Mouse (Mus musculus) erythroid progenitor cell, adult 5-6 weeks (primary cell): ENCODE results near the gene Tmem190. TPM values are rescaled to one million over a fixed set of nuclear protein-coding genes. Genes with fewer than 3 reads are reported as not detected.

Experiments used
- ATAC-seq: replicated peaks from 2 replicates; pipeline ENCODE4 v1.8.0; 2016; ENCODE audit warnings: moderate number of reproducible peaks, mild to moderate bottlenecking, moderate TSS enrichment, inconsistent platforms; ENCODE audit not compliant: poor library complexity, low FRiP score, severe bottlenecking
- total RNA-seq, 2 experiments: library from RNA; stranded (forward) in 1 of 2; stranded (reverse) in 1 of 2; fragments of 150-400 nt in 1 of 2; fragments of 186-747, 209-891 nt in 1 of 2; gene quantifications; 2 replicates each; pipeline versions ENCODE4 v1.2.3 to v1.2.4; 2015 to 2017; ENCODE audit warnings: low replicate concordance in 2 of 2

Gene Tmem190
- total RNA-seq (2015; ENCODE audit: low replicate concordance) (not detected in 2 replicates), total RNA-seq (2017; ENCODE audit: low replicate concordance) (not detected in 2 replicates)

- ATAC-seq, result no peak
These were observed at the start of gene Tmem190, which contains the start of gene Il11 for GRCm38 (mm10) chr7:4782759-4783158. TSS of gene Tmem190 (plus strand) at chr7:4782937. TSS of gene Il11 (minus strand) at chr7:4782859.

DNA sequence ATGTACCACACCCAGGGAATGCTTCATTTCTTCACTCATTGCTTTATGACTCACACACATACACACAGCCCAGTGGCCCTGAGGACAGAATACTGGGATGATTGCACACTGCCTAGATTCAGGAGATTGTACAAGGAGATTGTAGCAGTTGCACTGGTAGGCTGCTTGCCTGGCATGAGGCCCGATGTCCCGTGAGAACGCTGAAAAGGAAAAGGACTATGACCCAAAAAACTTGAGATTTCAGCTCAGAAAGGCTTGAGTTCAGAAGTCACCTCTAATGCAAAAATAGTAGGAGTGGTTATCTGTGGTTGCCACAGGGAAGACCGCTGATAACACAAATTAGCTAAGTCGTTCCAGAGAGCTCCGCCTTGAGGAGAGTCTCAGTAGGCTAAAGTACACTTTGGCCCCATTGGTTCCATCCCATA is 49.8 kb upstream of the Tmem190 start:
- ATAC-seq, result peak; percentile 90

GRCm38 (mm10) chr7:4739041-4739543 is 43.6 kb upstream of the Tmem190 start:
- no peak for ATAC-seq

- peak; percentile 86 for ATAC-seq
These were observed 43.0 kb upstream of the Tmem190 start, which contains the start of gene Kmt5c for GRCm38 (mm10) chr7:4739544-4740275. TSS of gene Kmt5c (plus strand) at chr7:4740115.

- no peak for ATAC-seq
These were observed 42.4 kb upstream of the Tmem190 start for GRCm38 (mm10) chr7:4740309-4740727.

- peak; percentile 70 for ATAC-seq
These were observed 41.6 kb upstream of the Tmem190 start for GRCm38 (mm10) chr7:4741151-4741550.

DNA sequence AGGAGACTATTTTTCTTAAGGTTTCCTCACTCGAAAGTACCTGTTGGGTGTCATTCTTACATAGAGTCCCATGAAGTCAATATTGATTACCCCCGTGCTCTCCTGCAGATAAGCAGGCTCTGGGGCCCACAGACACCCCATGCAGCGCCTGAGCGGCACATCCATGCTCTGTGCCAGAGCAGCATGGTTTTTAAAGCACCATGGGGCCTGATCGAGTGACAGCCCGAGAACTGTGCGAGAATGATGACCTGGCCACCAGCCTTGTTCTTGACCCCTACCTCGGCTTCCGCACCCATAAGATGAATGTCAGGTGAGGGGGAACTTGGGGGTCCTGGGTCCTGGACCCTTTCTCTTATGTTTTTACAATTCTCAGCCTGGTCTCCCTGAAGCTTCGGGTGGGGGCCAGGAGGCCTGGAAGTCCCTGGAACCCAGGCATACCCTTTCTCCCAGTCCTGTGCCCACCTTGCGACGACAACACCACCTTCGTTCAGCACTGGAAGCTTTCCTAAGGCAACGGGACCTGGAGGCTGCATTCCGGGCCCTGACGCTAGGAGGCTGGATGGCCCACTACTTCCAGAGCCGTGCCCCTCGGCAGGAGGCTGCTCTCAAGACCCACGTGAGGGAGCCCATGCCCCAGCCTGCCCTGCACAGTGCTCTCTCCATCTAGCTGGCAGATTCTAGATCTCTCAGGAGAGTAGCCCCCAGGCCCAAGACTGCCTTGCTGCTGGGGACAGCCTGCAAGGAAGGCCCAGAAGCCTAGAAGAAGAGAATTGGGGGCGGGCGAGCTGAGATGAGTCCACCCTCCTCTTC is 40.9 kb upstream of the Tmem190 start:
- ATAC-seq, result no peak

DNA sequence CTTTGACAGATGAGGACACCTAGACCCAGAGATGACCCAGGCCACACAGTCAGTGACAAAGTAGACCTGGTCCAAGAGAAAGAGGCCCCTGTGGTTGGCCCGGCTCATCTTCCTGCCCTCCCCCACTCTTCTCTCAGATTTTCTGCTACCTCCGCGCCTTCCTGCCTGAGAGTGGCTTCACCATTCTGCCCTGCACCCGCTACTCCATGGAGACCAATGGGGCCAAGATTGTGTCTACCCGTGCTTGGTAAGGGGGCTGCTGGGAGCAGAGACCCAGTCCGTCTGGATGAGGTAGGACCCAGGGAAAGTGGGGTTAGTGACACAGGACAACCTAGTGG is 40.3 kb upstream of the Tmem190 start:
- no peak for ATAC-seq

DNA sequence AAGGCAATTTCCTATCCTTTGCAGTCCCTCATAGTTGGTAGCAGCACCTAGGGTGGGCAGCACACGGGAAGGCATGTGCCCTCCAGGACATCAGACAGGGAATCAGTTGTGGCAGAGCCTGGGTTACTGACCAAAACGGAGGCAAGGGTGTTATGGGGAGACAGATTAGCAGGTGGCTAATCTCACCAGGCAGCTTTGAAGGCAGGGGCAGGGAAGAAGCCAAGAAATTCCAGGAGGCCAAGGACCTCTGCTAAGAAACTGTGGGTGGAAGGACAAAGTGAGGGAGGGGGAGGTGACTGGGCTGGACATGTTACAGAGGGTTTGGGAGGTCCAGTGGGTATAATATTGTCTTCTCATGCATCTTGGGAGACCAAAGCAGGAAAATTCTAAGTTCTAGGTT is 39.4 kb upstream of the Tmem190 start:
- ATAC-seq, result no peak

- no peak for ATAC-seq
These were observed 37.9 kb upstream of the Tmem190 start for GRCm38 (mm10) chr7:4744886-4745285.

- ATAC-seq, result no peak
These were observed 36.3 kb upstream of the Tmem190 start for GRCm38 (mm10) chr7:4746326-4746980.

DNA sequence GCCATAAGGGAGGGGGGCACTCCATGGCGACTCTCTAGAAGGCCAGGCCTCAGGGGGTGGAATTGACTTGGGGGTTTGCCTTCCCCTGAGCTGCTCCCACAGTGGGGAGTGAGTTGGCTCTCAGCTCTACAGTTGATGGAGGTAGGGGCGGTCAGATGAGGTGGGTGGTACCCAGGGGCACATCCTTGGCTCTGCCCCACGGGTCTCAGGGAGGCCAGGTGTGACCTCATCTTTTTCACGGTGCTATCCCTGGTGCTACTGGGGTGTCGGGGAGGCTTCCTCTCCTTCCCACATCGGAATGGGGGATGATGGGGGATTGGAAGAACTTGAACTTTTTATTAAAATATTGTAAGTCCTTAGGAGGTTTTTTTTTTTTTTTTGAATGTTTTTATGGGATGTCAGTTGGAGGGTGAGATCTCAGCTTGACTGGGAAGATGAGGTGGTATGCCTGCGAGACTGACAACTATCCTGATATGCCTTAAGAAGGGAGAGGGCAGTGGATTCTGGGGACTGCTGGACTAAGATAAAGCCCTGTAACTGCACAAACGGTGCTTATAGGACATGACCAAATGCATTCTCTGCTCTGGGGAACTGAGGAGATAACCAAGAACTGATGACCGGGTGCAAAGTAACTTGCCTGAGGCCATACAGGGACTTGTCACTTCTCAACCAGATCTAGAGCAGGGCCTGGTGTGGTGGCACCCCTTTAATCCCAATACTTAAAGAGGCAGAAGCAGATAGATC is 35.4 kb upstream of the Tmem190 start:
- peak; percentile 61 for ATAC-seq

DNA sequence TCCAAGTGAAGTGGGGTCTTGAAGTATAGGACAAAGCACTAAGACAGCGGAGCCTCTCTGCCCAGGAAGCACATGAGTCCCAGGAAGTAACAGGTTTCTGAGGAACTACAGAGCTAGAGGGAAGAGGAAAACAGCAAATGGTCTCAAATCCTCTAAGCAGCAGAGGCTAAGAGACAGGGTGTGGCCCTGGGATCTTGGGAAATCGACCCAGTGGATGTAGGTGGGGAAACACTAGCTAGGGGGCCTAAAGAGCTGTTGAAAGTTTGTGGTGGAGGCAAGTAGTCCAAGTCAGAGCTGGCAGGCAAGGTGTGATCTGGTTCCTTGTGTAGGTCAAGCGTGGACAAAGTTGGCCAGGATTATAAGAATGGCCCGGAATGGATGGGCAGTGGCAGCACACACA is 34.4 kb upstream of the Tmem190 start:
- no peak for ATAC-seq

DNA sequence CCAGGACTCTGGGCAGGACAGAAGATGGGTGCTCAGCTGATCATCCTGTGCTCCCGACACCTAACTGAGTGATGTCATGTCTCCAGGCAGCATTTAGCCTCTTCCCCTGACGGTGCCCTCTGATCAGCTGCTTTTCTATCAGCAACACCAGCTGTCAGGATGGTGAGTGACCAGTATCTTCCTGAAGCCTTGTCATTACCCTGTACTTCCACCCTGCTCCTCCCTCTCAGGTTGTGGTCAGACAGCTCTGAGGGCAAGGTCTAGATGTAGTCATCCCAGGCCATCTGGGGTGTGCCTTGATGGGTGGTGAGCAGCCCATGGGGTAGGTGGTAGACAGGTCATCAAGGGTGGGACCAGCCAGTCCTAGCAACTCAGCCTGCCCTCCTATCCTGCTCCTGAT is 33.6 kb upstream of the Tmem190 start:
- peak; percentile 20 for ATAC-seq

DNA sequence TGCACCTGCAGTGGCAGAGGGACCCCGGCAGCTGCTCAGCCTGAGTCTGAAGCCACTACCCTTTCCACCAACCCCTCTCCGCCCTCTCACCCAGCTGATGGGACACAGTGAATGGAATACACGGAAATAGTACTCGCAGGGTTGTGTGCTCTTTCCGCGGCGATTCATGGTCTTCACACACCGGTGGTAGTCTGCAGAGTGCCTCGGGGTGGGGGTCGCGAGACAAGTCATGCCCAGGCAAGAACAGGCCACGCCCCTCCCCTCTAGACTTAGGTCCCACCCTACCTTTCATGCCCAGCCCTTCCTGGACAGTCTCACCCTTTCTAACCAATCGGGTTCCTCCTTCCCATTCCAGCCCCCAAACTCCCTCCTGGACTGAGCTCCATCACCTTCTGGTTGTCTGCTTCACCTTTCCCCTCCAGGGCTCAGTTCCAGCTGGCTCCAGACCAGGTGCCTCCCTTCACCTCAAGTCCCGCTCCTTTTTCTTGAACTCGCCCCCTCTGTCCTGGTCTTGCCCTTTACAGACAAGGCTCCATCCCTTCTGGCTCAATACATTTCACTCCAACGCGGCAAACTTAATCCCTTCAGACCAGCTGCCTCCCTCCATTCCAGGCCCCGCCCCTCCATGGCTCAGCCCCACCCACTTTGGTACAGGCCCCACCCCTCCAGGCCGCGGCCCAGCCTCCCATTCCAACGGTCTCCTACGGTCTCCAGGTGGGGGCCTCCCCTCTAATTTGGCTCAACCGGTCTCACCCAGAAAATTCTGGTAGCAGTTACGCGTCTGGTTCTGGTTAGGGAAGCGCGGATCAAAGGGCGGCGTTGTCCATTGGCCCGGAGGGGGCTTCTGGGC is 30.5 kb upstream of the Tmem190 start:
- peak; percentile 74 for ATAC-seq

DNA sequence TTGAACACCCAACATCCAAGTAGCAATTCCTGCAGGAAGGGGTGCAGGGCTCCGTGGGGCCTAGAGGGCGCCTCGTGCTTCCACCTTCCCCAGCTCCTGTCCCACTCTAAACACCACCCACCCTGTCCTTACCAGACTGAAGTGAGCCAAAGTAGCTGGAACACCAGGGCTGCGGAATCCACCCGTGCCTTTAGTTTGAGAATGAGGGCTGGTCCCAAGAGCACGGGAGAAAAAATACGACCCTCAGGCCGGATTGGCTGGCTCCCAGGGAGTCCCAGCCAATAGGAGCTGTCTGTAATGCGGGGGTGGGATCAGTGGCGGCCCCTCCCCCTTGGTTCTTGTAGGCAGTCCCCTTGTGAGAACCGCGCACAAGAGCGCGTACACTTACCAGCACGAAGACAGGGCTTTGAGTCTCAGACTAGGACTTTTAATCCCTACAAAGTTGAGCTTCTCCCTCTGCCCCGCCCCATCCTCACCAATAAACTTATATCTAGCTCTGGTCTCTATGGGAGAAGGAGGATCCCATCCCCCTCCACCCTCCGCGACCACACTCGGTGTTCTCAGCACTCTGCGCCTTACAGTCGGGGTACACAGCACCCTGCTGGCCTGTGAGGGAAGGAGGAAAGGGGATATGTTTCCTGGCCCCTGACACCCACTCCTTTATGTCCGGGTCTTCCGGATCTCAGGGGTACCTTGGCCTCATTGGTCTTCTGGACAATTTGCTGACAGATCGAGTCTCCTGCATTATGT is 29.7 kb upstream of the Tmem190 start, which contains the start of gene Cox6b2:
Gene Cox6b2, minus strand, starts transcription at position 274 of the 750 bp plus-strand sequence.
- ATAC-seq, result peak; percentile 70

GRCm38 (mm10) chr7:4759670-4760069 is 23.1 kb upstream of the Tmem190 start:
- no peak for ATAC-seq
